Mouse (Mus musculus): ENCODE results near the gene Gm49450.

DNA sequence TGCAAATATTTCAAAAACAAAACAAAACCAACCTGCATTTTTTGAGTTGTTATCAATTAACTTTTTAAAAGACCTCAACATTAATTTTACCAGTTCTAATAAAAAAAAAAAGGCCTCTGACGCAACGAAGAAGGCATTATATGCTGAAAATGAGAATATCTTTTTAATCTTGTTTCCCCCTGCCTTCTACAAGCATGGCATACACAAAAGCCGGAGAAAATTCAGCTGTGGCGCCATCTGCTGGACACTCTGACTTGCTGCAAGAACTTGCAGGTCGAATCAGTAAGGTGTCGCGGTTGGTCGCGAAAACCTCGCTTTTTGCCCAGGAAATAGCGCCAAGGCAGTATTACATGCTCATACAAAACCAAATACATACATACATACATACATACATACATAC lies 40.5 kb upstream of the Gm49450 start:
- TF ChIP-seq CTCF (IDR thresholded peaks at IDR 0.05; ENCODE audit: extremely low read depth, insufficient read depth, low read length), result peak; percentile 90
- no peak for TF ChIP-seq POLR2A (IDR thresholded peaks at IDR 0.05; ENCODE audit: extremely low read depth, insufficient read depth, low read length)
